In genomic region chr16:91969516-91970031, GRCm38 (mm10) we compare ENCODE assay signal across 10 mouse cellular contexts.
DNase-seq lines count a peak whose midpoint lies in the region; ATAC-seq and TF ChIP-seq lines count a peak whose summit lies in the region.
"Had no signal": no experiment of that assay in that cellular context is flagged by ENCODE, and none has a peak within 500 bp of the region (broad histone marks: within the 10 kb centered on the region; RNA-seq: fewer than 3 reads in every experiment).

No protein-coding gene starts in this region.

- no peak for TF ChIP-seq EP300 in stomach, postnatal 0 days (optimal IDR thresholded peaks at IDR 0.05)

- peaks cover 14% of the 10 kb centered on the region for H3K4me1 ChIP-seq in heart, embryonic 11.5 days (ENCODE audit: control insufficient read depth, insufficient read depth, low read length)
- no peaks in the 10 kb centered on the region for H3K4me1 ChIP-seq in stomach, postnatal 0 days (replicated peaks; ENCODE audit: control insufficient read depth, insufficient read depth)

- peak overlapping the region; percentile 52; the same call in 1 of the 2 replicates for H3K27ac ChIP-seq in heart, embryonic 11.5 days (ENCODE audit: low read depth, low read length)
- H3K27ac ChIP-seq in stomach, postnatal 0 days (replicated peaks) = no peak overlapping the region
- H3K27ac ChIP-seq: liver, embryonic 14.5 days; neural tube, embryonic 15.5 days had no signal

- H3K9me3 ChIP-seq in heart, embryonic 11.5 days (replicated peaks; ENCODE audit: control insufficient read depth, low read length) = no peaks in the 10 kb centered on the region
- no peaks in the 10 kb centered on the region for H3K9me3 ChIP-seq in stomach, postnatal 0 days (ENCODE audit: control insufficient read depth, low read length)
- H3K9me3 ChIP-seq: neural tube, embryonic 15.5 days had no signal

- TF ChIP-seq CTCF in stomach, postnatal 0 days (IDR thresholded peaks at IDR 0.05; ENCODE audit: low read depth) = no peak

- ATAC-seq in heart, embryonic 11.5 days (replicated peaks; ENCODE audit: insufficient number of reproducible peaks, low FRiP score, low TSS enrichment) = no peak
- ATAC-seq in stomach, postnatal 0 days (ENCODE audit: low FRiP score, low TSS enrichment) = peak; percentile 41; the same call in 1 of the 2 replicates

- H3K27me3 ChIP-seq in heart, embryonic 11.5 days (ENCODE audit: control insufficient read depth, insufficient read depth, low read length) = no peaks in the 10 kb centered on the region
- H3K27me3 ChIP-seq in stomach, postnatal 0 days (ENCODE audit: control insufficient read depth, insufficient read depth, low read length) = no peaks in the 10 kb centered on the region
- H3K27me3 ChIP-seq: neural tube, embryonic 15.5 days had no signal

- no peak overlapping the region for H3K9ac ChIP-seq in heart, embryonic 11.5 days (ENCODE audit: low read depth, low read length)
- no peak overlapping the region for H3K9ac ChIP-seq in stomach, postnatal 0 days (ENCODE audit: low read length)
- H3K9ac ChIP-seq: liver, embryonic 14.5 days; neural tube, embryonic 15.5 days had no signal

- DNase-seq in kidney, adult 18-20 months = peak; percentile 22
- DNase-seq in kidney, adult 11 months = no peak
- DNase-seq in kidney, postnatal 14 days = peak; percentile 48
- DNase-seq in stomach, postnatal 0 days (ENCODE audit: low spot score) = peak; percentile 41
- DNase-seq in spleen, adult 18-20 months = no peak
- DNase-seq in layer of hippocampus, postnatal 36 days = no peak
- no peak for DNase-seq in urinary bladder, postnatal 4 days (ENCODE audit: low spot score in 2 of 2)

- 43% methylated on average over 10 of the region's 10 CpGs for WGBS in heart, embryonic 11.5 days (ENCODE audit: insufficient replicate concordance)
- 40% methylated on average over 10 of the region's 10 CpGs for WGBS in stomach, postnatal 0 days

- H3K36me3 ChIP-seq in heart, embryonic 11.5 days (ENCODE audit: control insufficient read depth, insufficient read depth, low read length) = no peaks in the 10 kb centered on the region
- H3K36me3 ChIP-seq in stomach, postnatal 0 days (ENCODE audit: control insufficient read depth, insufficient read depth, low read length) = no peaks in the 10 kb centered on the region
- H3K36me3 ChIP-seq: neural tube, embryonic 15.5 days had no signal

- H3K4me3 ChIP-seq in heart, embryonic 11.5 days (ENCODE audit: low read depth, low read length) = no peak overlapping the region
- H3K4me3 ChIP-seq in stomach, postnatal 0 days (ENCODE audit: low read depth, low read length) = no peak overlapping the region
- H3K4me3 ChIP-seq: neural tube, embryonic 15.5 days had no signal

- 0 out of 2 replicates have a peak overlapping the region, but pooled peaks have one; percentile 22 for H3K4me2 ChIP-seq in heart, embryonic 11.5 days
- no peak overlapping the region for H3K4me2 ChIP-seq in stomach, postnatal 0 days (replicated peaks; ENCODE audit: low read depth)
- H3K4me2 ChIP-seq: neural tube, embryonic 15.5 days had no signal

Comparison
In these comparisons a context has a peak if more than half of its experiments do, and no peak if none do; other contexts are left out.
1. DNase-seq: peak in kidney, adult 18-20 months (single experiment), kidney, postnatal 14 days (single experiment) and stomach, postnatal 0 days (single experiment); none in kidney, adult 11 months (single experiment), spleen, adult 18-20 months (0 of 2), layer of hippocampus, postnatal 36 days (0 of 2) and urinary bladder, postnatal 4 days (0 of 2).